Mouse (Mus musculus): ENCODE results near the gene Lrg1. TPM values are rescaled to one million over a fixed set of nuclear protein-coding genes. Genes with fewer than 3 reads are reported as not detected.

Gene Lrg1
- total and polyA plus RNA-seq, 2 experiments from 2014 or later, result 0.43 to 0.49 TPM

DNA sequence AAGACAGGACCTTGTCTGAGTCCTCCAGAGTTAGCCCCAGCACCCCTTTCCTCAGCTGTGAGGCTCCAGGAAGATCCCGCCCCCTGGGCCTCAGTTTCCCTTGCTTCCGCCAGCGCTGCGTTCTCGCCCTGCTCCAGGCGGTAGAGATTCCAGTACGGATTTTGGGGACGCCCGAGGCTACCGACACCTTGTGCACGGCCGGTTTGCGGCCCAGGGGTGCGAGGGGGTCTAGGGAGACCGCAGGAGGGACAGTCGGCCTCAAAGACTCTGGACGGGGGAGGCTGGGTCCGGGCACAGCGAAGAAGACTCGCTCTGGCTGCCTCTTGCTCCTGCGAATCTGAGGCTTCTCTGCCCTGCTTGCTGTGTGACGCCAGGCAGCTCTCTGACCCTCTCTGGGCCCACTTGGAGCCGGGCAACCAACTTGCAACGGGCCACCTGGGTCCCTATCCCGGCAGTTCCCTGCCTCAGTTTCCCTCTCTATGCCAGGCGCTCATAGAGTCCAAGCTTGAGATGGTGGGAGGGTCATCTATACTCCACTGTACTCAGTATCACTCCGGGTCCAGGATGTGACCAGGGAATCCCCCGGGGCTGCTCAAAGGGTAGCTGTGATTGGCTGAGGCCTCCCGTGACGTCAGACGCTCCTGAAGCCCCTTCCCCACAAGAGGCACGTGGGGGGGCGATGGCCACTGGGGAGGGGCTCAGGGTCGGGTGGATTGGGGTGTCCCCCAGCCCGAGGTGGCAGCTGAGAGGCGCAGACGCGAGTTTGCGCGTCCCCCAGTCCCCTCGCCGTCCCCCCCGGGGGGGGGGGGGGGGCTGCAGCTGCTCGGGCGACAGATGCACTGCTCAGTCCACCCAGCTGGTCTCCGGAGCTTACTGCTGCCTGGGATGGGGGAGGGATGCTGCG is 20.2 kb upstream of the Lrg1 start:
- peak overlapping the region; percentile 45 for H3K4me3 ChIP-seq (ENCODE audit: low read depth, low read length)
- H3K36me3 ChIP-seq (ENCODE audit: insufficient read depth, low read length), result no peaks in the 10 kb centered on the region
- ATAC-seq (ENCODE audit: low FRiP score) (peak; percentile 47), DNase-seq (ENCODE audit: low spot score) (peak; percentile 76)
- H3K27ac ChIP-seq (ENCODE audit: low read depth, low read length), result no peak overlapping the region
- under 1% methylated on average over 39 of the region's 47 CpGs for WGBS
- H3K9me3 ChIP-seq (ENCODE audit: low read length), result no peaks in the 10 kb centered on the region
- H3K27me3 ChIP-seq (ENCODE audit: insufficient read depth, low read length), result no peaks in the 10 kb centered on the region
- H3K4me1 ChIP-seq (ENCODE audit: insufficient read depth, low read length), result peaks cover 16% of the 10 kb centered on the region
- no peak for TF ChIP-seq CTCF (IDR thresholded peaks at IDR 0.05)
- H3K4me2 ChIP-seq (ENCODE audit: low read depth, low read length, poor library complexity, severe bottlenecking), result peak overlapping the region; percentile 89
- peak overlapping the region; percentile 50 for H3K9ac ChIP-seq (replicated peaks; ENCODE audit: low read length, poor library complexity, severe bottlenecking)

DNA sequence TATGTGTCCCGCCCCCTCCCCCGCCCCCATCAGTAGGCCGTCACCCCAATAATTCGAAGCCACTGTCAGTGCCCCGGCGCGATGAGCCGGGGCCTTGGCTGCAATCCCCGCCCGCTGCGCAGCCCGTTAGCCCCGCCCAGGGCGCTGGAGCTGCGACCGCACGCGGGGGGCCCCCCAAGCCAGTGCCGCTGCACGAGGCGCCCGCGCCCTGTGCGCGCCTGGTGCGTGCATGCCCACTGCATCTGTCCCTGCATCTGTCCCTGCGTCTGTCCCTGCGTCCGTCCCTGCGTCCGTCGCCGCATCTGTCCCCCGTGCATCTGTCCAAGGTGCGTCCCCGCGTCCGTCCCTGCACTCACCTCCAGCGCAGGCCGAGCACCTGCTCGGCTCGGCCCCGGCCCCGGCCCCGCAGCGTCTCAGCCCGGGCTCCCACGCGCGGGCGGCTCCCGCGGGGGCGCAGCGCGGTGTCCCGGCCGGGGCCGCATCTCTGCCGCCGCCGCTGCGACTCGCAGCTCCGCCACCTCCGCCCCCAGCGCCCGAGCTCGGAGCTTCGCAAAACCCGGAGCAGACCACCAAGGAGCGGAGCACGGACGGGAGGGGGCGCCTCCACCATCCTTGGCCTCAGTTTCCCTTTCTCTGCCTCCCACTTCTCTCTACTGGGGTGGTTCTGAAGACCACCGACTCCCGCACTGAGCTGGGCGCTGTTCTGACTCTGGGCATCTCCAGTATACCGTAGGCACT is 18.2 kb upstream of the Lrg1 start, which contains the start of gene Sema6b:
Gene Sema6b, minus strand, starts transcription at position 486 of the 738 bp plus-strand sequence.
- TF ChIP-seq CTCF (IDR thresholded peaks at IDR 0.05), result peak; percentile 32; the same call in 1 of the 2 replicates
- Histone ChIP-seq H3K4me3 (ENCODE audit: low read depth, low read length) (peak within 1 kb of the TSS; percentile 81), H3K27ac (ENCODE audit: low read depth, low read length) (peak within 1 kb of the TSS; percentile 69), H3K9ac (replicated peaks; ENCODE audit: low read length, poor library complexity, severe bottlenecking) (peak within 1 kb of the TSS; percentile 91), H3K36me3 (ENCODE audit: insufficient read depth, low read length) (0 out of 2 replicates have a peak, but pooled peaks cover 3% of the 10 kb centered on the region), H3K4me1 (ENCODE audit: insufficient read depth, low read length) (peaks cover 17% of the 10 kb centered on the region), H3K4me2 (ENCODE audit: low read depth, low read length, poor library complexity, severe bottlenecking) (peak within 1 kb of the TSS; percentile 81), H3K9me3 (ENCODE audit: low read length) (no peaks in the 10 kb centered on the region), H3K27me3 (ENCODE audit: insufficient read depth, low read length) (no peaks in the 10 kb centered on the region)
- WGBS, result 2% methylated on average over 50 of the region's 79 CpGs
- ATAC-seq (ENCODE audit: low FRiP score), result peak; percentile 53
- peak; percentile 71 for DNase-seq (ENCODE audit: low spot score)

DNA sequence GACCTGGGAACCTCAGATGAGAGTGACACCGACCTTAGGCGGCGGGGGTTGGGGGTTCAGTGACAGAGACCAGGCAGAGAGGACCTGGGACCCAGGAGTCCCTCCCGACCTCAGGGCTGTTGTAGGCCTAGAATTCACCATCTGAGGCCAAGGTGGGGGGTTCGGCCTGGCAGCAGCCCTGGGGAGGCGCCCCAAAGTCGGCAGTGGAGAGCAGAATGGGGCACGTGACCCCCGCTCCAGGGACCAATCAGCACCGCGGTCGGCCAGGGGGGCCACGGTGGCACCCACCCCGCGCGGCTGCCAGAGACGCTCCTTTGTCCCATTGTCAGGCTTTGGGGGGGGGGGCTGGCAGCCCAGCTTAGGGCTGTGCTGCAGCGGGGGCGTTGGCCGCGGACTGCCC is 17.6 kb upstream of the Lrg1 start:
- ATAC-seq (ENCODE audit: low FRiP score) (peak; percentile 47), DNase-seq (ENCODE audit: low spot score) (no peak)
- WGBS, result 17% methylated on average over 7 of the region's 21 CpGs
- no peaks in the 10 kb centered on the region for H3K27me3 ChIP-seq (ENCODE audit: insufficient read depth, low read length)
- TF ChIP-seq CTCF (IDR thresholded peaks at IDR 0.05), result no peak
- peaks cover 17% of the 10 kb centered on the region for H3K4me1 ChIP-seq (ENCODE audit: insufficient read depth, low read length)
- H3K27ac ChIP-seq (ENCODE audit: low read depth, low read length), result peak overlapping the region; percentile 69; the same call in 1 of the 2 replicates
- 0 out of 2 replicates have a peak, but pooled peaks cover 3% of the 10 kb centered on the region for H3K36me3 ChIP-seq (ENCODE audit: insufficient read depth, low read length)
- H3K4me3 ChIP-seq (ENCODE audit: low read depth, low read length), result peak overlapping the region; percentile 81
- H3K4me2 ChIP-seq (ENCODE audit: low read depth, low read length, poor library complexity, severe bottlenecking), result peak overlapping the region; percentile 81
- peak overlapping the region; percentile 91 for H3K9ac ChIP-seq (replicated peaks; ENCODE audit: low read length, poor library complexity, severe bottlenecking)
- H3K9me3 ChIP-seq (ENCODE audit: low read length), result no peaks in the 10 kb centered on the region

DNA sequence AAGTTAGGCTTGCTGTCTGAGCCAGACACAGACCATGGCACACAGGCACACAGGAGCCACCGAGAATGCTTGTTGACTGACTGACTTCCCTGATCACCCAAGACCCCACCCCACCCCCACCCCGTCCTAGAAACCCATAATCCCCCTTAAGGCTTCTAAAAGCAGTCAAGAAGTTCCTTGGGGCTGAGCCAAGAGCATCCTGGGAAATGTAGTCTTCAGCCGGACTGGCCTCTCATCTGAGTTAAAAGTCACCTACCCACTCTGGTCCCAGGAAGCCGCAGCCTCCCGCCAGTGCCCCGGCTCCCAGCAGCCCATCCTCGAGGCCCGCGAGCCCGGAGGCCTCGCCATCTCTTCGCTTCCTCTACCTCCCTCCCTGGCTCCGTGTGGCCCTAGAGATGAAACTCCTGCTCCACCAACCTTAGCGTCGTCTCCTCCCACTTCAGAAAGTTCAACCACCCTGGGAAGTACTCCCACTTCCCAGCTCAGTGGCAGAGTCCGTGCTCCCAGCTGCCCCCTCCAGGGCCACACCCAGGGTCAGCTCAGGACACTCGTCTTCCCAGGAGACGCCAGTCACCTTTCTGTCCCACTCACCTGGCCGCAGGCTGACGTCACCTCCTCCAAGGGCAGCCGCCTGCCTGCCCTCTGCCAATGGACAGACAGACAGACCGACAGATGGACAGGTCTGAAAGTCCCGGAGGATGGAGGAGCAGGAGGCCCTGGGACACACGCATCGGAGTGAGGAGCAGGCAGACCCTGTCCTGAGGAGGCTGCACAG is 16.2 kb upstream of the Lrg1 start:
- Histone ChIP-seq H3K4me1 (ENCODE audit: insufficient read depth, low read length) (peaks cover 17% of the 10 kb centered on the region), H3K27ac (ENCODE audit: low read depth, low read length) (no peak overlapping the region), H3K27me3 (ENCODE audit: insufficient read depth, low read length) (no peaks in the 10 kb centered on the region), H3K9me3 (ENCODE audit: low read length) (no peaks in the 10 kb centered on the region), H3K36me3 (ENCODE audit: insufficient read depth, low read length) (0 out of 2 replicates have a peak, but pooled peaks cover 3% of the 10 kb centered on the region), H3K4me3 (ENCODE audit: low read depth, low read length) (peak overlapping the region; percentile 81), H3K4me2 (ENCODE audit: low read depth, low read length, poor library complexity, severe bottlenecking) (peak overlapping the region; percentile 81), H3K9ac (replicated peaks; ENCODE audit: low read length, poor library complexity, severe bottlenecking) (peak overlapping the region; percentile 91)
- WGBS, result 20% methylated on average over 25 of the region's 25 CpGs
- no peak for TF ChIP-seq CTCF (IDR thresholded peaks at IDR 0.05)
- DNase-seq (ENCODE audit: low spot score), result no peak
- ATAC-seq (ENCODE audit: low FRiP score), result no peak

DNA sequence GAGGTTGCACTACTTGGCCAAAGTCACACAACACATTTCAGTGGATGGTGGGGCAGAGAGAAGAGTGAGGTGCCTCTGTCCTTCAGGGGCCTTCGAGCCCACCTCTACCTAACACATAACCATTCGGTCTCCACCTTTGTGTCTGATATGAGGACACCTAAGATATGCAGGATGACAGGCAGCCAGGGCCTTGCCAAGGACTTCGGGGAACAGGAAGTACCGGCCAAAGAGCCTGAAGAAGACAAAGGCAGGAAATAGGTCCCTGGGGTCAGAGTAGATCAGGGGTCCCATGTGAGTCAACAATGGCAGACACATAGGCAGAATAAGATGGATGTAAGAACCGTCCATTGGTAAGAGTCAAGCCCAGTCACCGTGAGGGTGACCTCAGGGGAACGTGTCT is 14.8 kb upstream of the Lrg1 start:
- ATAC-seq (ENCODE audit: low FRiP score) (no peak), DNase-seq (ENCODE audit: low spot score) (no peak)
- no peak overlapping the region for H3K4me2 ChIP-seq (ENCODE audit: low read depth, low read length, poor library complexity, severe bottlenecking)
- H3K36me3 ChIP-seq (ENCODE audit: insufficient read depth, low read length), result 0 out of 2 replicates have a peak, but pooled peaks cover 3% of the 10 kb centered on the region
- no peak overlapping the region for H3K4me3 ChIP-seq (ENCODE audit: low read depth, low read length)
- H3K27ac ChIP-seq (ENCODE audit: low read depth, low read length), result no peak overlapping the region
- H3K4me1 ChIP-seq (ENCODE audit: insufficient read depth, low read length), result peaks cover 10% of the 10 kb centered on the region
- no peak for TF ChIP-seq CTCF (IDR thresholded peaks at IDR 0.05)
- no peaks in the 10 kb centered on the region for H3K27me3 ChIP-seq (ENCODE audit: insufficient read depth, low read length)
- WGBS, result 79% methylated on average over 7 of the region's 7 CpGs
- H3K9me3 ChIP-seq (ENCODE audit: low read length), result no peaks in the 10 kb centered on the region
- H3K9ac ChIP-seq (replicated peaks; ENCODE audit: low read length, poor library complexity, severe bottlenecking), result no peak overlapping the region

Measured in midbrain, postnatal 0 days (tissue).